Mouse (Mus musculus) bone marrow macrophage, adult 2 months (primary cell): ENCODE measurements around the gene Chd6.

Source experiments
- CTCF ChIP-seq: IDR thresholded peaks from 2 replicates; pipeline ENCODE4 v1.5.1; 2012; ENCODE audit warnings: low read depth, mild to moderate bottlenecking, low read length, moderate library complexity
- POLR2A ChIP-seq: IDR thresholded peaks from 2 replicates; pipeline ENCODE4 v1.6.1; 2012; ENCODE audit warnings: mild to moderate bottlenecking, low read depth, low read length, borderline replicate concordance

DNA sequence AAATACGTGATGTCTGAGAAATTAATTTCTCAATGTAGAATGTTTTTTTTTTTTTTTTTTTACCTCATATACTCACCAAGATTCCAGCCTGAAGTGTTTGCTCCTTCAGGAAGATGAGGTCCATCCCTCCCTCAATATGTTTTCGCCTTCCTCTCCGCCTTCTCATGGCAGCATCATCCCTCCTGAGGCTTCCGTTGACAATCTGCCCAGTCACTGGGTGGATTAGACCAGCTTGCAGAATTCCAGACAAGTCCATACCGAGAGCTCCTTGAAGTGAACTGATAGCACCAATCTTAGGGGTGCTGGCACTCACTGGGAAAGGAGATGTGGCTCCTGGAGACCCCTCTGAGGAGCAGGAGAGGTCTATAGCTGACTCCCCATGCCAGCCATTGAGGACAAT is 149.0 kb downstream of the Chd6 start:
- no peak for TF ChIP-seq POLR2A
- no peak for TF ChIP-seq CTCF
